Mouse (Mus musculus) kidney, embryonic 14.5 days (tissue): ENCODE results near the gene Atg16l1. TPM values are rescaled to one million over a fixed set of nuclear protein-coding genes. Genes with fewer than 3 reads are reported as not detected.

Source experiments
- ATAC-seq: fragments of 200-750 bp; cut with Nextera tagmentation; 2 replicates; pipeline ENCODE4 v1.8.0; 2017; ENCODE audit warnings: moderate number of reproducible peaks, mild to moderate bottlenecking, moderate TSS enrichment, moderate library complexity; ENCODE audit not compliant: low FRiP score, low TSS enrichment
- H3K27ac ChIP-seq: fragments of 300-500 bp; sonication (generic); 2 replicates; pipeline ENCODE4 v1.5.1; 2014; ENCODE audit warnings: low read depth, mild to moderate bottlenecking, low read length, moderate library complexity, mixed read lengths
- H3K27me3 ChIP-seq: fragments of 300-500 bp; sonication (generic); 2 replicates; pipeline ENCODE4 v1.6.1; 2014; ENCODE audit warnings: mild to moderate bottlenecking, low read length; ENCODE audit not compliant: control insufficient read depth, insufficient read depth
- H3K36me3 ChIP-seq: fragments of 300-500 bp; sonication (generic); 2 replicates; pipeline ENCODE4 v1.6.1; 2014; ENCODE audit warnings: low read length, mixed read lengths; ENCODE audit not compliant: control insufficient read depth, insufficient read depth
- H3K4me1 ChIP-seq: fragments of 300-500 bp; sonication (generic); 2 replicates; pipeline ENCODE4 v1.6.1; 2014; ENCODE audit warnings: low read length, mixed read lengths; ENCODE audit not compliant: control insufficient read depth, insufficient read depth
- H3K4me2 ChIP-seq: fragments of 300-500 bp; sonication (generic); replicated peaks from 2 replicates; pipeline ENCODE4 v1.6.1; 2014; ENCODE audit warnings: low read depth, mild to moderate bottlenecking, low read length
- H3K4me3 ChIP-seq: fragments of 300-500 bp; sonication (generic); 2 replicates; pipeline ENCODE4 v1.5.1; 2014; ENCODE audit warnings: mild to moderate bottlenecking, low read length
- H3K9ac ChIP-seq: fragments of 300-500 bp; sonication (generic); 2 replicates; pipeline ENCODE4 v1.6.1; 2014; ENCODE audit warnings: low read depth, mild to moderate bottlenecking, low read length, moderate library complexity
- H3K9me3 ChIP-seq: fragments of 300-500 bp; sonication (generic); 2 replicates; pipeline ENCODE4 v1.6.1; 2016; ENCODE audit warnings: low read length; ENCODE audit not compliant: control insufficient read depth
- WGBS: fragments of 180-500 bp; shearing (Covaris S2); extraction: QIAGEN DNeasy Blood & Tissue Kit; methylation state at CpG from one replicate; pipeline ENCODE4 v1.1.7; 2014; 5-methylcytosine and 5-hydroxymethylcytosine counted together
- polyA plus RNA-seq: library from polyadenylated mRNA; unstranded; fragments of >200 nt; fragmentation: Nextera tagmentation; extraction: Ambion mirVana; gene quantifications from 2 replicates; pipeline ENCODE4 v1.2.1, GENCODE M21; 2014

The Atg16l1 gene
- polyA plus RNA-seq, 1 experiment from 2014 or later, result 33.1 TPM

DNA sequence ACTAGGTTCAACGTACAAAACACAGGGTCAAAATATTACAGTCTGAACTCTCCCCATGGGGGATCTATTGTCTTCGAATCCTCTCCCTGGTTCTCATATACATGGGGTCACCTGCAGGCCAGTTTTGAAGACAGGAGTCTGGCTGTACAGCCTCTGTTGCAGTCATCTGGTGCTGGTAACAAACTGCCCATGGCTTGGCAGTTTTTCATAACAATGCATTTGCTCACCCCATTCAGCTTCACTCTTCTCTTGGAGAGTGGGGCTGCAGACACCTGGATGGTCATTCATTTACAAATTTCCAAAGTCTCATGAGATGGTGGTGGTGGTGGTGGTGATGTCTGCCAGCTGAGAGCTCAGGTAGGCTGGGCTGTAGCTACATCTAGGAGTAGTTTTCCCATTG is 26.6 kb upstream of the Atg16l1 start:
- H3K9ac ChIP-seq, result no peak overlapping the region
- H3K27me3 ChIP-seq, result no peaks in the 10 kb centered on the region
- H3K27ac ChIP-seq, result no peak overlapping the region
- no peaks in the 10 kb centered on the region for H3K36me3 ChIP-seq
- ATAC-seq, result no peak
- 85% methylated on average over 2 of the region's 2 CpGs for WGBS
- no peaks in the 10 kb centered on the region for H3K4me1 ChIP-seq
- no peak overlapping the region for H3K4me2 ChIP-seq
- H3K4me3 ChIP-seq, result no peak overlapping the region
- H3K9me3 ChIP-seq, result no peaks in the 10 kb centered on the region

DNA sequence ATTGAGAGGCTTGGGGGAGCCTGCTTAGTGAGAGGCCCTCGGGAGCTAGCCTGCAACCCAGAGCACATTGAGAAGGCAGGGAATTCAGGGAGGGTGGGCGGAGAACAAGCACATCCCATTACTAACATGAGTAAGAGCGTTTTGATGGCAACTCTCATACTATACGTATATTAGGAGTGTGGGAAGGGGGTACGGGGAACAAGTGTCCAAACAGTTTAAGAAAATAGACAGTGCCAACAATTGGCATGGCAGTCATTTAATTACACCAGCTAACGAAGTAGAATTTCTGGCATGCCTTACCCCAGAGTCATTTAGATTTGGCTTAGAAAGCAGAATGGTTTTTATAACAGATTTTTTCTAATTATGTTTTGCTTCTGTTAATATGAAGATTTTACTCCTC is 25.8 kb upstream of the Atg16l1 start:
- no peak overlapping the region for H3K4me3 ChIP-seq
- no peak overlapping the region for H3K9ac ChIP-seq
- WGBS, result 81% methylated on average over 6 of the region's 6 CpGs
- no peak overlapping the region for H3K27ac ChIP-seq
- no peaks in the 10 kb centered on the region for H3K9me3 ChIP-seq
- no peaks in the 10 kb centered on the region for H3K27me3 ChIP-seq
- no peak overlapping the region for H3K4me2 ChIP-seq
- ATAC-seq, result no peak
- no peaks in the 10 kb centered on the region for H3K4me1 ChIP-seq
- H3K36me3 ChIP-seq, result no peaks in the 10 kb centered on the region

DNA sequence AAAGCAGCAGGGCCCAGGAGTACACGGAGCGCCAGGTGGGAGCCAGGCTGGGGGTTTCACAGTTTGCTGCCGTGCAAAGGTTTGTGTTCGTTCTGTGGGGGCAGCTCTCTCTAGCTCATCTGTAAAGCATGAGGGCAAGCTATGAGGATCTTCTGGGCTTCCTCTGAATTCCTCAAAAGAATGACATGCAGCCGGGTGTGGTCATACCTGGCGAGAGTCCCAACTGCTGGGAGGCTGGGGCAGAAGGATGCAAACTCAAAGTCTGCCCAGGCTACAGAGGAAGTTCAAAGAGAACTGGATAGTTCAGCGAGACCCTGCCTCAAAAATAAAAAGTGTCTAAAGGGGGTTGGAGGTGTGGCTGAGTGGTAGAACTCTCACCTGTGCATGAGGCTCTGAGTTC is 25.4 kb upstream of the Atg16l1 start:
- Histone ChIP-seq H3K4me1 (no peaks in the 10 kb centered on the region), H3K27ac (no peak overlapping the region), H3K4me3 (no peak overlapping the region), H3K36me3 (no peaks in the 10 kb centered on the region), H3K4me2 (no peak overlapping the region), H3K9ac (no peak overlapping the region), H3K9me3 (no peaks in the 10 kb centered on the region), H3K27me3 (no peaks in the 10 kb centered on the region)
- 88% methylated on average over 7 of the region's 7 CpGs for WGBS
- ATAC-seq, result no peak

- no peak for ATAC-seq
These were observed 22.5 kb upstream of the Atg16l1 start for GRCm38 (mm10) chr1:87733212-87733611.

DNA sequence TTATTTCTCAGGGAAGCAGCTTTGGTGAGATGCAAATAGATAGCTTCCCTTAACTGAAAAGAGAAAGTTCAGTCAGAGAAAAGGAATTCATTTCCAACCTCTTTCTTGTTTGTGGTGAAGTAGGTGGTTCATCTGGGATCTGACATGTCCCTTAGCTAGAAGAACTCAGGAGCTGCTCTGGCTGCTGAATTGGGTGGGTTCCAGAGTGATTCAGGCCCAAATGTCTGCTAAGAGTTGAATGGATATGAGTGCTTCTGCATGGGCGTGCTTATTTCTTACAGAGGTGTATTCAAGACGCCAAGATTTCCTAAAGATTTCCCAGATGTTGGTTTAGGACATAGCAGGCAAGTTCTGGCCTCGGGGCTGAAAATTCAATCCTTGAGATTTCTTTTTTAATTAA is 21.5 kb upstream of the Atg16l1 start:
- WGBS, result 85% methylated on average over 3 of the region's 3 CpGs
- no peaks in the 10 kb centered on the region for H3K36me3 ChIP-seq
- no peaks in the 10 kb centered on the region for H3K27me3 ChIP-seq
- no peak overlapping the region for H3K4me2 ChIP-seq
- no peaks in the 10 kb centered on the region for H3K9me3 ChIP-seq
- no peak overlapping the region for H3K9ac ChIP-seq
- H3K27ac ChIP-seq, result no peak overlapping the region
- no peak for ATAC-seq
- no peak overlapping the region for H3K4me3 ChIP-seq
- no peaks in the 10 kb centered on the region for H3K4me1 ChIP-seq

More at GRCm38 (mm10) chr1:87733212-87733611, 22.5 kb upstream of the Atg16l1 start:
- H3K36me3 ChIP-seq, result no peaks in the 10 kb centered on the region
- H3K4me1 ChIP-seq, result no peaks in the 10 kb centered on the region
- no peak overlapping the region for H3K4me3 ChIP-seq
- H3K9ac ChIP-seq, result no peak overlapping the region
- WGBS, result 81% methylated on average over 5 of the region's 5 CpGs
- no peaks in the 10 kb centered on the region for H3K9me3 ChIP-seq
- no peak overlapping the region for H3K27ac ChIP-seq
- H3K27me3 ChIP-seq, result no peaks in the 10 kb centered on the region
- no peak overlapping the region for H3K4me2 ChIP-seq

DNA sequence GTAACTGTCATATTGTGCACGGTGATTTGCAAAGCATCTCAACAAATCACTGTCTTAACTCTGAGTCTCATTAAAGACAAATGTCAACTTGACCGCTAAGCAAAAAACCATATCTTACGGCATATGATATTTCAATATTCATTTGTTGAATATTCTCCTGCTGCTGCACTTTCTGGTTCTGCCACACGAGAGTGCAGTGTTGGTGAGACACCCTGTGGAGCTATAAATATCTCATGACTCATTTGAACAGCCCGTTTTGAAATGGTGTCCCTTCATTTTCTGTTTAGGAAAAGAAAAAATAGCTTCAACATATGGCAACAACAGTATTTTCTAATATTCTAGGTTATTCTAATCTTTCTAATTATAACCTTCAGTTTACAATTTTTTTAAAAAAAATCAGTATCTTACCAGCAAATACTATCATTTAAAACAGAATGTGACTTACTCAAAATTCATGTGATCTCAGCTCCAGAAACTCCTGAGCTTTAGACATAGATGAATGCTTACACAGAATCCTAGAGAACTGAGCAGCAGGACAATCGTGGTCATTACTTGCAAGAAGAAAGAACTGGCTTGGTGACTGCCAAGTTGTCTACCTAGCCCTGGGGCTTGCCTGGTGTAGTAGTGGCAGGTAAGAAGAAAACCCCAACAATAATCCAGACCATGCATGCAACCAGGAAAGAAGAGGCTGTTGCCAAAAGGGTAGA is 14.9 kb upstream of the Atg16l1 start:
- Histone ChIP-seq H3K27me3 (no peaks in the 10 kb centered on the region), H3K9me3 (no peaks in the 10 kb centered on the region), H3K4me1 (no peaks in the 10 kb centered on the region), H3K4me2 (no peak overlapping the region), H3K27ac (no peak overlapping the region), H3K9ac (no peak overlapping the region), H3K36me3 (no peaks in the 10 kb centered on the region), H3K4me3 (no peak overlapping the region)
- no peak for ATAC-seq
- 78% methylated on average over 6 of the region's 6 CpGs for WGBS

DNA sequence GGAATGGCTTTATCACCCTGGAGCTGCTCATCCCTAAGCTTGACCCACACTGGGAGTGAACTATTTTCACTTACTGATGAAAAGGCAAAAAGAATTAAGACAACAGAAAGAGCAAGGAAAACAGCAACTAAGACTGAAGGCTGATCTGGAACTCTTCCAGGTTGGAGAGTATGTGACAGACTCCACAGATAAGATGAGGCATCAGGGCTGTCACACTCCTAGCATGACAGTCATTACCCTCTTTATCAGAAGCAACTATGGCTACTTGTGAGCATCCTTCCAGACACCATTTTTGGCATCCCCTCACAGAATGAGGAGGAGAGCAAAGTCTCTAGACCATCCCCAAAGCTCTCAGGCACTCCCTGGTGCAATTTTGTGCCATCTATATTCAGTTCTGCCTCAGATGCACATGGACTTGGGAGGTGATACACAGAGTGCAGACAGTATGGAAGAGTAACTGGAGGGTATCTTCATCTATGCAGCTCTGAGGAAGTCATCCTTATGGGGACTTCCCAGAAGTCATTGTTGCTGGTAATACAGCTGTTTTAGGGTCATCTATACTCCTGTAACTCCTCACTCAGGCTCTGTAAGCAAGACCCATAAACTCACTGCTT is 6.2 kb upstream of the Atg16l1 start:
- no peak overlapping the region for H3K4me3 ChIP-seq
- no peaks in the 10 kb centered on the region for H3K36me3 ChIP-seq
- ATAC-seq, result no peak
- no peaks in the 10 kb centered on the region; the same call in 1 of the 2 replicates for H3K27me3 ChIP-seq
- H3K4me1 ChIP-seq, result no peaks in the 10 kb centered on the region
- no peak overlapping the region for H3K27ac ChIP-seq
- no peaks in the 10 kb centered on the region for H3K9me3 ChIP-seq
- H3K4me2 ChIP-seq, result no peak overlapping the region
- H3K9ac ChIP-seq, result no peak overlapping the region

- Histone ChIP-seq H3K4me2 (no peak overlapping the region), H3K4me3 (no peak overlapping the region), H3K36me3 (peaks cover 94% of the 10 kb centered on the region), H3K27me3 (no peaks in the 10 kb centered on the region), H3K4me1 (no peaks in the 10 kb centered on the region), H3K9me3 (no peaks in the 10 kb centered on the region), H3K9ac (no peak overlapping the region), H3K27ac (no peak overlapping the region)
- ATAC-seq, result no peak
- WGBS, result 90% methylated on average over 3 of the region's 3 CpGs
These were observed 8.2 kb downstream of the Atg16l1 start for GRCm38 (mm10) chr1:87763821-87764220.

DNA sequence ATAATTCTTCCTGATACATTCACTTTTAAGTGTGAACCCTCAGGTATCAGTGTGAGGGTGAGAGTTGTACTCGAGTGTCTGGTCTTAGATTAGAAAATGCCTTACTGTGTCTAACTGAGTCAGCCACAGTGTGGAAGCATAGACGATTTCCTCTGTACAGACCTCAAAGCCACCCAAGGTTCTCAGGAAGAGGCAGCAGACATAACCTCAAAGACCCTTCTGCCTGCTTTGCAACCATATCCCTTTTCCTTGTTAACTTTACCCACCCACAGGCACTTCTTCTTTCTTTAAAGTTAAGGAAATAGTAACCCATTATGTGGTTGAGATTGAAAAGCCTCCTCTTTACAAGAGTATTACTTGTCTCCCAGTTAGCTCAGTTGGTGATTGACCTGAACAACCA is 10.1 kb downstream of the Atg16l1 start:
- ATAC-seq, result no peak
- WGBS, result 90% methylated on average over 2 of the region's 2 CpGs
- H3K36me3 ChIP-seq, result peaks cover 90% of the 10 kb centered on the region

More for the DNA sequence above, 10.1 kb downstream of the Atg16l1 start:
- H3K9me3 ChIP-seq, result no peaks in the 10 kb centered on the region
- no peaks in the 10 kb centered on the region for H3K27me3 ChIP-seq
- H3K9ac ChIP-seq, result no peak overlapping the region
- H3K4me1 ChIP-seq, result no peaks in the 10 kb centered on the region
- no peak overlapping the region for H3K4me3 ChIP-seq
- H3K27ac ChIP-seq, result no peak overlapping the region
- no peak overlapping the region for H3K4me2 ChIP-seq
